Comparison of ENCODE assay signal across 22 mouse cellular contexts in genomic region chr13:75853118-75853517, GRCm38 (mm10).
"Had no signal": no experiment of that assay in that cellular context is flagged by ENCODE, and none has a peak within 500 bp of the region (broad histone marks: within the 10 kb centered on the region; RNA-seq: fewer than 3 reads in every experiment).

No protein-coding gene starts in this region.

- H3K36me3 ChIP-seq: midbrain, embryonic 10.5 days; midbrain, embryonic 13.5 days; midbrain, embryonic 15.5 days; neural tube, embryonic 13.5 days had no signal

- H3K4me3 ChIP-seq: liver, embryonic 15.5 days; lung, embryonic 15.5 days; megakaryocyte, embryonic 14.5 days; midbrain, embryonic 10.5 days; midbrain, embryonic 13.5 days; midbrain, embryonic 15.5 days; myocyte; neural tube, embryonic 13.5 days; neural tube, embryonic 15.5 days had no signal

- H3K4me1 ChIP-seq: liver, embryonic 15.5 days; lung, embryonic 15.5 days; midbrain, embryonic 13.5 days; midbrain, embryonic 15.5 days had no signal

- H3K27me3 ChIP-seq: liver, embryonic 15.5 days; lung, embryonic 15.5 days; megakaryocyte, embryonic 14.5 days; midbrain, embryonic 13.5 days; midbrain, embryonic 15.5 days; neural tube, embryonic 13.5 days; neural tube, embryonic 15.5 days had no signal

- ATAC-seq: liver, postnatal 0 days; midbrain, embryonic 13.5 days; midbrain, embryonic 15.5 days had no signal

- H3K9me3 ChIP-seq: liver, embryonic 15.5 days; lung, embryonic 15.5 days; midbrain, embryonic 10.5 days; midbrain, embryonic 13.5 days; midbrain, embryonic 15.5 days had no signal

- H3K27ac ChIP-seq: liver, embryonic 15.5 days; lung, embryonic 15.5 days; macrophage; midbrain, embryonic 10.5 days; midbrain, embryonic 13.5 days; midbrain, embryonic 15.5 days; neural tube, embryonic 13.5 days; neural tube, embryonic 15.5 days had no signal

- DNase-seq: liver, postnatal 0 days; lung, adult 2 months; lung, postnatal 14 days; lung, postnatal 36 days; retina, postnatal 1 day; right cerebral cortex, adult 18-20 months; right cerebral cortex, postnatal 25 days; right cerebral cortex, postnatal 4 days; spleen, adult 18-20 months; thymus, adult 18-20 months; thymus, postnatal 14 days; thymus, postnatal 36 days had no signal

- H3K9ac ChIP-seq: liver, embryonic 15.5 days; liver, postnatal 0 days; lung, embryonic 15.5 days; midbrain, embryonic 13.5 days; midbrain, embryonic 15.5 days; neural tube, embryonic 13.5 days; neural tube, embryonic 15.5 days had no signal

- H3K4me2 ChIP-seq: liver, embryonic 15.5 days; lung, embryonic 15.5 days; midbrain, embryonic 13.5 days; midbrain, embryonic 15.5 days; neural tube, embryonic 13.5 days; neural tube, embryonic 15.5 days had no signal
